Mouse (Mus musculus) heart, embryonic 15.5 days (tissue): ENCODE results near the gene Tbcel. TPM values are rescaled to one million over a fixed set of nuclear protein-coding genes. Genes with fewer than 3 reads are reported as not detected.

Source experiments
- ATAC-seq: fragments of 200-750 bp; cut with Nextera tagmentation; replicated peaks from 2 replicates; pipeline ENCODE4 v1.8.0; 2017; ENCODE audit warnings: low read depth, moderate TSS enrichment; ENCODE audit not compliant: insufficient number of reproducible peaks, insufficient read depth, low FRiP score
- H3K27ac ChIP-seq: fragments of 300-500 bp; sonication (generic); 2 replicates; pipeline ENCODE4 v1.5.1; 2015; ENCODE audit warnings: mild to moderate bottlenecking, inconsistent platforms
- H3K27me3 ChIP-seq: fragments of 300-500 bp; sonication (generic); 2 replicates; pipeline ENCODE4 v1.6.1; 2015; ENCODE audit warnings: inconsistent platforms
- H3K36me3 ChIP-seq: fragments of 300-500 bp; sonication (generic); 2 replicates; pipeline ENCODE4 v1.6.1; 2015; ENCODE audit warnings: mild to moderate bottlenecking, inconsistent platforms
- H3K4me1 ChIP-seq: fragments of 300-500 bp; sonication (generic); replicated peaks from 2 replicates; pipeline ENCODE4 v1.6.1; 2015; ENCODE audit warnings: inconsistent platforms
- H3K4me2 ChIP-seq: fragments of 300-500 bp; sonication (generic); 2 replicates; pipeline ENCODE4 v1.6.1; 2015; ENCODE audit warnings: inconsistent platforms, mild to moderate bottlenecking, moderate library complexity
- H3K4me3 ChIP-seq: fragments of 300-500 bp; sonication (generic); 2 replicates; pipeline ENCODE4 v1.5.1; 2015; ENCODE audit warnings: mild to moderate bottlenecking, inconsistent platforms
- H3K9ac ChIP-seq: fragments of 300-500 bp; sonication (generic); 2 replicates; pipeline ENCODE4 v1.6.1; 2015; ENCODE audit warnings: mild to moderate bottlenecking, inconsistent platforms
- H3K9me3 ChIP-seq: fragments of 300-500 bp; sonication (generic); replicated peaks from 2 replicates; pipeline ENCODE4 v1.6.1; 2016; ENCODE audit warnings: inconsistent platforms
- WGBS: fragments of 180-500 bp; shearing (Covaris S2); methylation state at CpG from one replicate; pipeline ENCODE4 v1.1.7; 2015; ENCODE audit warnings: mixed read lengths; 5-methylcytosine and 5-hydroxymethylcytosine counted together
- microRNA-seq: library from miRNA; unstranded; fragments of <30 nt; microRNA quantifications from one replicate; pipeline ENCODE4, GENCODE M21; 2016
- polyA plus RNA-seq: library from polyadenylated mRNA; unstranded; fragments of >200 nt; fragmentation: Nextera tagmentation; extraction: Ambion mirVana; gene quantifications from 2 replicates; pipeline ENCODE4 v1.2.1, GENCODE M21; 2015

Tbcel gene
- polyA plus RNA-seq, 1 experiment from 2014 or later = 2.5 TPM

DNA sequence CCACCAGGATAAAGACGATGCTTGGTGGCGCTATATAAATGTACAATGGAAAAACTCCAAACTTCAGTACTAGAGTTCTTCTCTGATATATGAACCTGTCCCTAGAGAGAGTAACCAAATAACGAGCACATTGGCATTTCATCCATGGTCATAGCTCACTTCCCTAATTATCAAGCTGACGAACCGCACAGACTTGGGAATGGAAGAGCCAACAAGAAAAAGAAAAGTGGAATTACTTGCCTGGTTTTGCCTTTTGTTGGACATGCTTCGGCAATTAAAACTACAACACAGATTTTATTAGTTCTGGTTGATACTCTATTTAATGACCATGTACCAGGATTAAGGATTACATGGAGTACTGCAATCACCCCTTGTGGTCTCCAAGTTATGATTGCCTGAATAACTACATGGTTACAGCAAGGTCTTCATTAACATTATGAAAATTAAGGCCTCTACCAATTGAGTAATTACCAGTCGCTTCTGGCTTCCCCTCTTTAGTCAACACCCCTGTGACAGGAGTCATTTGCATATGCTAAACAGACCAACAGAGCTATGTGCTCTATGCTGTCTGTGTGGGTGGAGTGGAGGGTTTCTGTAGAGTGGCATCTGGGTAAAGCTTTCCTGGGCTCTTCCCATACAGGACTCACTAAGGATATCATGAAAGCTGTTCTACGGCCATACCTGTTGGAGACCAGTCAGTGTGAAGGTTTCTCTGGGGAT, 124.8 kb downstream of the Tbcel start:
- Histone ChIP-seq H3K4me2 (no peak overlapping the region), H3K27me3 (peaks cover 12% of the 10 kb centered on the region; the same call in 1 of the 2 replicates), H3K9me3 (no peaks in the 10 kb centered on the region), H3K27ac (no peak overlapping the region), H3K36me3 (no peaks in the 10 kb centered on the region), H3K9ac (no peak overlapping the region), H3K4me3 (no peak overlapping the region), H3K4me1 (no peaks in the 10 kb centered on the region)
- no peak for ATAC-seq
- WGBS = 85% methylated on average over 8 of the region's 8 CpGs

DNA sequence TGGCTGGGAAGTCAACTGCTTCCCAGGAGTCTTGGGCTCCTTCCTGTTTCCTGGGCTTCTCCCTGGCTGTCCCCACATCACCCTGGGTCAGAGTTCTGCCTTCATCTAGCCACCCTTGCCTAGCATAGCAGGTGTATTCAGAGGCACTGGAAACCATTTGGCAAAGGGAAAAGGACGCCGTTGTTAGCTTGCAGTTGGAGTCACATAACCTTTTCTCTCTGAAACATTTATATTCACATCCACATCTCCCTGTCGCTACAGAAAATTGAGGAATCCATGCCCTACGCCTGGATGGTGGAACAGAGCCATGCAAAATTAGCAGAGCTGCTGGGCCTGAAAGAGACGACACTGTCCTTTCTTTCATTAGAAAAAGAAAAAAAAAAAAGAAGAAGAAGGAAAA, 125.5 kb downstream of the Tbcel start:
- 78% methylated on average over 5 of the region's 5 CpGs for WGBS
- H3K27ac ChIP-seq = no peak overlapping the region
- peaks cover 7% of the 10 kb centered on the region; the same call in 1 of the 2 replicates for H3K27me3 ChIP-seq
- H3K9me3 ChIP-seq = no peaks in the 10 kb centered on the region
- H3K36me3 ChIP-seq = no peaks in the 10 kb centered on the region
- H3K9ac ChIP-seq = no peak overlapping the region
- no peaks in the 10 kb centered on the region for H3K4me1 ChIP-seq
- H3K4me3 ChIP-seq = no peak overlapping the region
- no peak overlapping the region for H3K4me2 ChIP-seq
- ATAC-seq = no peak

DNA sequence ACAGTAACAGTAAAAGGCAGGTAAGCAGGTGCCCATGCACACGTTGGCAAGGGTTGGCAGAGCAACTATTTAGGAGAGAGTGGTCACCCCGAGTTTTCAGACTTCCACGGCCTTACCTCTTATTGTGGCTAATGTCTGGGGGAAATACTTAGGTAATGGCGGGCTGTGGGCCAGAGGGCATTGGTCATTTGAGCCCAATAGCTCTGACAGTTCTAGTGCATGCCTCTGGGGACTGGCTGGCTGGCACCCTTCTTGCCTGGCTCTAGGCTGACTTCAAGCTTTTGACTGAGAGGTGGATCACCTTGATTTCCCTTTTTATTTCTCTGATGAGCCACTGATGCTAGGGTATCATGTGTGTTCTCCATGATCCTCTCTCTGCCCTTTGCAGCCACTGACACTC, 129.5 kb downstream of the Tbcel start:
- 86% methylated on average over 4 of the region's 4 CpGs for WGBS
- ATAC-seq = no peak
- no peak overlapping the region for H3K9ac ChIP-seq

DNA sequence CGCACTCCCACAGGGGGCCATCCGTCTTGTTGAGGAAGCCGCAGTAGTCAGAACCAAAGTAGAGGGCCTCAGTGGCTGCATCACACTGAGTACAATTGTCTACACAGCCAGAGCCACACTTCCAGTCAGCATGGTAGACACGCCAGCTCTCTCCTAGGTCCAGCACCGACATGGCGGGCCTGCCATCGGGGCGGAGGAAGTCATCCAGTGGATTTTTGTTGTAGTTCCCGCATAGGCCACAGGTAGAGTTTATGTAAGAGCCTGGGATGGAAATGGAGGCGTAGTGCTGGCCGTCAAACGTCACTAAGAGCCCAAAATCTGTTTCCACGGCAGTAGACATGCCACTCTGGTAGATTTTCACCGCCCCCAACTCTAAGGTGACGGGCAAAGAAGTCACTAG, 130.0 kb downstream of the Tbcel start:
- no peaks in the 10 kb centered on the region for H3K4me1 ChIP-seq
- ATAC-seq = no peak
- WGBS = 89% methylated on average over 15 of the region's 15 CpGs

More for the DNA sequence above, 129.5 kb downstream of the Tbcel start:
- Histone ChIP-seq H3K4me3 (no peak overlapping the region), H3K4me2 (no peak overlapping the region), H3K27me3 (0 out of 2 replicates have a peak, but pooled peaks cover 2% of the 10 kb centered on the region), H3K27ac (no peak overlapping the region), H3K36me3 (no peaks in the 10 kb centered on the region), H3K4me1 (no peaks in the 10 kb centered on the region), H3K9me3 (no peaks in the 10 kb centered on the region)

DNA sequence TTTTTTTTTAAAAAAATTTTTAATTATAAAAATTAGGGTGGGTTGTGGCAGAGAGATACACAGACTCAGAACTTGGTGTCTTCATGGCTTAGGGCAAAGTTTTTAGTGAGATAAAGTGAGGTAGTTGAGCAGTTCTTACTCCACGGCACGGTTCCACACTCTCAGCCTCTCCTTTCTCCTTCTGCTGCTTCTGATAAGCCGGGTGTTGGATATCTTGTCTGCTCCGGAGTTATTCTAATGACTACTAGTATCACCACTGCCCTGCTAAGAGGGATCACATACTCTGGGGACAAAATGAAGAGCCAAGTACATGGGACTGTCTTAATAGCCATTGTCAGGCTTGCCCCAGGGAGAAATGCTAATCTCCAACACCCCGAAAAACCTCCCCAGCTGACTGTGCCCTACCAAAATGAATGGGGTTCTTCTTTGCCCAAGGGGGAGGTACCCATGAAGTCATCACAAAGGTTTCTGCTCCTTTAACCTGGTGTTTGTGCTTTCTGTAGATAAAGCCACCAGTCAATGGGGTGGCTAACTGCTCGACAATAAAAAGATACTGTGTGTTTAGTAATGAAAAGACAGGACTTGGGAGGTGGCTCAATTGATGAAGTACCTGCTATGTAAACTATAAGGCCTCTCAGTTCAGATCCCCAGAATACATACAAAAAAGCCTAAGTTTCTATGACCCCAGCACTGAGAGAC, 135.8 kb downstream of the Tbcel start:
- Histone ChIP-seq H3K9ac (no peak overlapping the region), H3K27ac (no peak overlapping the region), H3K9me3 (no peaks in the 10 kb centered on the region), H3K4me3 (no peak overlapping the region), H3K4me2 (no peak overlapping the region), H3K27me3 (0 out of 2 replicates have a peak, but pooled peaks cover 2% of the 10 kb centered on the region), H3K4me1 (no peaks in the 10 kb centered on the region), H3K36me3 (no peaks in the 10 kb centered on the region)
- WGBS = 50% methylated on average over 6 of the region's 6 CpGs
- no peak for ATAC-seq

More for the DNA sequence above, 130.0 kb downstream of the Tbcel start:
- no peak overlapping the region for H3K4me3 ChIP-seq
- H3K36me3 ChIP-seq = no peaks in the 10 kb centered on the region
- H3K4me2 ChIP-seq = no peak overlapping the region
- H3K9ac ChIP-seq = no peak overlapping the region
- 0 out of 2 replicates have a peak, but pooled peaks cover 2% of the 10 kb centered on the region for H3K27me3 ChIP-seq
- no peak overlapping the region for H3K27ac ChIP-seq
- H3K9me3 ChIP-seq = no peaks in the 10 kb centered on the region

Small RNA genes within 50 kb of the gene (microRNA-seq; reads per million reads assigned to microRNA genes)
- not detected for gene Gm44311

Other genes with a start within 250 kb of the Tbcel start
- 18.5 and 23.9 TPM in 2 replicates for gene Sc5d, start 243.6 kb downstream of the Tbcel start, polyA plus RNA-seq
- gene Tecta, start 107.9 kb downstream of the Tbcel start, polyA plus RNA-seq = 0.04 and 0.10 TPM in 2 replicates